Mouse (Mus musculus): Measurements from ENCODE around the gene Tmf1.

DNA sequence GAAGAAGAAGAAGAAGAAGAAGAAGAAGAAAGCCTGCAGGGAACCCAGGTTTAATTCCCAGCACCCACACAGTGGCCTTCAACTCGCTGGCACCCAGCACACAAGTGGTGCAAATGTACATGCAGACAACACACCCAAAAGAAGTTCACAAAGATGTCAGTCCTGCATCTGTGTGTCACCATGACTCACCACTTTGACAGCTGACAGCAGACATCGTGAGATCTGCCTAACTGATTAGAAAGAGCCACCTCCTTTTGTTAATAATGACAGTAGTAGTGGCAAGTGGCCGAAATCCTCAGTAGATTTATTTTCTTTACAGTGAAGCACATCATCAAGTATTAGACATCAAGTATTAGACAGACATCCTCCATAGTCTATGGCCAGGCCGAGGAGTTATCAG lies 28.2 kb upstream of the Tmf1 start:
- TF ChIP-seq POLR2A (IDR thresholded peaks at IDR 0.05; ENCODE audit: insufficient read depth, low read depth, low read length): no peak
- no peak for TF ChIP-seq CTCF (IDR thresholded peaks at IDR 0.05)
- TF ChIP-seq EP300 (IDR thresholded peaks at IDR 0.05; ENCODE audit: insufficient read depth, low read depth, low read length): no peak
